Mouse (Mus musculus): ENCODE data around the gene Cox4i2. TPM values are rescaled to one million over a fixed set of nuclear protein-coding genes. Genes with fewer than 3 reads are reported as not detected.
A peak's percentile ranks its signal among the peaks of the same experiment; 100 is the strongest.

Cox4i2 gene
- polyA plus RNA-seq, 1 experiment: 1.1 TPM

GRCm38 (mm10) chr2:152736748-152737147, 17.2 kb upstream of the Cox4i2 start:
- Histone ChIP-seq H3K4me1 (ENCODE audit: control insufficient read depth, insufficient read depth, low read length) (peaks cover 7% of the 10 kb centered on the region), H3K27me3 (ENCODE audit: control insufficient read depth, insufficient read depth, low read length, poor library complexity, severe bottlenecking) (no peaks in the 10 kb centered on the region), H3K9me3 (replicated peaks; ENCODE audit: control insufficient read depth, insufficient read depth, low read length, poor library complexity, severe bottlenecking) (no peaks in the 10 kb centered on the region), H3K27ac (ENCODE audit: insufficient read depth, low read length) (no peak overlapping the region), H3K36me3 (ENCODE audit: control insufficient read depth, insufficient read depth, low read length, poor library complexity, severe bottlenecking) (no peaks in the 10 kb centered on the region), H3K4me3 (ENCODE audit: low read depth, low read length) (peak overlapping the region; percentile 54), H3K9ac (ENCODE audit: low read depth, poor library complexity, severe bottlenecking) (peak overlapping the region; percentile 8)
- no peak for TF ChIP-seq EP300 (IDR thresholded peaks at IDR 0.05; ENCODE audit: insufficient read depth, low read depth, low read length)
- no peak for TF ChIP-seq POLR2A (IDR thresholded peaks at IDR 0.05; ENCODE audit: insufficient read depth, low read length)
- no peak for TF ChIP-seq CTCF (IDR thresholded peaks at IDR 0.05; ENCODE audit: low read depth, low read length)

- TF ChIP-seq POLR2A (IDR thresholded peaks at IDR 0.05; ENCODE audit: insufficient read depth, low read length): no peak
- no peak for TF ChIP-seq EP300 (IDR thresholded peaks at IDR 0.05; ENCODE audit: insufficient read depth, low read depth, low read length)
- TF ChIP-seq CTCF (IDR thresholded peaks at IDR 0.05; ENCODE audit: low read depth, low read length): no peak
- Histone ChIP-seq H3K9ac (ENCODE audit: low read depth, poor library complexity, severe bottlenecking) (peak overlapping the region; percentile 8; the same call in 1 of the 2 replicates), H3K27ac (ENCODE audit: insufficient read depth, low read length) (0 out of 2 replicates have a peak overlapping the region, but pooled peaks have one; percentile 15), H3K27me3 (ENCODE audit: control insufficient read depth, insufficient read depth, low read length, poor library complexity, severe bottlenecking) (no peaks in the 10 kb centered on the region), H3K4me3 (ENCODE audit: low read depth, low read length) (peak overlapping the region; percentile 36; the same call in 1 of the 2 replicates), H3K36me3 (ENCODE audit: control insufficient read depth, insufficient read depth, low read length, poor library complexity, severe bottlenecking) (no peaks in the 10 kb centered on the region), H3K4me1 (ENCODE audit: control insufficient read depth, insufficient read depth, low read length) (peaks cover 7% of the 10 kb centered on the region), H3K9me3 (replicated peaks; ENCODE audit: control insufficient read depth, insufficient read depth, low read length, poor library complexity, severe bottlenecking) (no peaks in the 10 kb centered on the region)
These were observed 16.4 kb upstream of the Cox4i2 start for GRCm38 (mm10) chr2:152737306-152738221.

- Histone ChIP-seq H3K27ac (ENCODE audit: insufficient read depth, low read length) (no peak overlapping the region), H3K36me3 (ENCODE audit: control insufficient read depth, insufficient read depth, low read length, poor library complexity, severe bottlenecking) (no peaks in the 10 kb centered on the region), H3K9me3 (replicated peaks; ENCODE audit: control insufficient read depth, insufficient read depth, low read length, poor library complexity, severe bottlenecking) (no peaks in the 10 kb centered on the region), H3K4me1 (ENCODE audit: control insufficient read depth, insufficient read depth, low read length) (peaks cover 7% of the 10 kb centered on the region), H3K27me3 (ENCODE audit: control insufficient read depth, insufficient read depth, low read length, poor library complexity, severe bottlenecking) (no peaks in the 10 kb centered on the region), H3K4me3 (ENCODE audit: low read depth, low read length) (no peak overlapping the region), H3K9ac (ENCODE audit: low read depth, poor library complexity, severe bottlenecking) (no peak overlapping the region)
- TF ChIP-seq EP300 (IDR thresholded peaks at IDR 0.05; ENCODE audit: insufficient read depth, low read depth, low read length) (no peak), POLR2A (IDR thresholded peaks at IDR 0.05; ENCODE audit: insufficient read depth, low read length) (no peak), CTCF (IDR thresholded peaks at IDR 0.05; ENCODE audit: low read depth, low read length) (no peak)
These were observed 15.6 kb upstream of the Cox4i2 start for GRCm38 (mm10) chr2:152738341-152738740.

- H3K9me3 ChIP-seq (replicated peaks; ENCODE audit: control insufficient read depth, insufficient read depth, low read length, poor library complexity, severe bottlenecking): no peaks in the 10 kb centered on the region
- H3K27ac ChIP-seq (ENCODE audit: insufficient read depth, low read length): 0 out of 2 replicates have a peak overlapping the region, but pooled peaks have one; percentile 1
- TF ChIP-seq CTCF (IDR thresholded peaks at IDR 0.05; ENCODE audit: low read depth, low read length) (no peak), EP300 (IDR thresholded peaks at IDR 0.05; ENCODE audit: insufficient read depth, low read depth, low read length) (peak; percentile 52; the same call in 1 of the 2 replicates), POLR2A (IDR thresholded peaks at IDR 0.05; ENCODE audit: insufficient read depth, low read length) (no peak)
These were observed 14.7 kb upstream of the Cox4i2 start for GRCm38 (mm10) chr2:152739031-152739841.

GRCm38 (mm10) chr2:152739842-152740260, 14.1 kb upstream of the Cox4i2 start:
- Histone ChIP-seq H3K9me3 (replicated peaks; ENCODE audit: control insufficient read depth, insufficient read depth, low read length, poor library complexity, severe bottlenecking) (no peaks in the 10 kb centered on the region), H3K9ac (ENCODE audit: low read depth, poor library complexity, severe bottlenecking) (no peak overlapping the region), H3K36me3 (ENCODE audit: control insufficient read depth, insufficient read depth, low read length, poor library complexity, severe bottlenecking) (no peaks in the 10 kb centered on the region), H3K27me3 (ENCODE audit: control insufficient read depth, insufficient read depth, low read length, poor library complexity, severe bottlenecking) (no peaks in the 10 kb centered on the region), H3K4me3 (ENCODE audit: low read depth, low read length) (peak overlapping the region; percentile 38; the same call in 1 of the 2 replicates), H3K27ac (ENCODE audit: insufficient read depth, low read length) (0 out of 2 replicates have a peak overlapping the region, but pooled peaks have one; percentile 1), H3K4me1 (ENCODE audit: control insufficient read depth, insufficient read depth, low read length) (peaks cover 7% of the 10 kb centered on the region)
- no peak for TF ChIP-seq EP300 (IDR thresholded peaks at IDR 0.05; ENCODE audit: insufficient read depth, low read depth, low read length)
- no peak for TF ChIP-seq CTCF (IDR thresholded peaks at IDR 0.05; ENCODE audit: low read depth, low read length)
- no peak for TF ChIP-seq POLR2A (IDR thresholded peaks at IDR 0.05; ENCODE audit: insufficient read depth, low read length)

More at GRCm38 (mm10) chr2:152739031-152739841, 14.7 kb upstream of the Cox4i2 start:
- peaks cover 7% of the 10 kb centered on the region for H3K4me1 ChIP-seq (ENCODE audit: control insufficient read depth, insufficient read depth, low read length)
- H3K4me3 ChIP-seq (ENCODE audit: low read depth, low read length): peak overlapping the region; percentile 38
- no peaks in the 10 kb centered on the region for H3K36me3 ChIP-seq (ENCODE audit: control insufficient read depth, insufficient read depth, low read length, poor library complexity, severe bottlenecking)
- H3K9ac ChIP-seq (ENCODE audit: low read depth, poor library complexity, severe bottlenecking): peak overlapping the region; percentile 39; the same call in 1 of the 2 replicates
- H3K27me3 ChIP-seq (ENCODE audit: control insufficient read depth, insufficient read depth, low read length, poor library complexity, severe bottlenecking): no peaks in the 10 kb centered on the region
